Mouse (Mus musculus) limb, embryonic 12.5 days (tissue): ENCODE measurements around the gene Dlg5. TPM values are rescaled to one million over a fixed set of nuclear protein-coding genes. Genes with fewer than 3 reads are reported as not detected.

ENCODE experiments used
- ATAC-seq: fragments of 200-750 bp; cut with Nextera tagmentation; 2 replicates; pipeline ENCODE4 v1.8.0; 2017; ENCODE audit warnings: low read depth, moderate TSS enrichment; ENCODE audit not compliant: insufficient number of reproducible peaks, insufficient read depth, low FRiP score, low TSS enrichment
- H3K27ac ChIP-seq: fragments of 300-500 bp; sonication (generic); 2 replicates; pipeline ENCODE4 v1.5.1; 2016; ENCODE audit warnings: mild to moderate bottlenecking, moderate library complexity
- H3K27me3 ChIP-seq: fragments of 300-500 bp; sonication (generic); 2 replicates; pipeline ENCODE4 v1.6.1; 2016; ENCODE audit warnings: mild to moderate bottlenecking, moderate library complexity
- H3K36me3 ChIP-seq: fragments of 300-500 bp; sonication (generic); 2 replicates; pipeline ENCODE4 v1.6.1; 2016; ENCODE audit warnings: mild to moderate bottlenecking, moderate library complexity
- H3K4me1 ChIP-seq: fragments of 300-500 bp; sonication (generic); replicated peaks from 2 replicates; pipeline ENCODE4 v1.6.1; 2016
- H3K4me2 ChIP-seq: fragments of 300-500 bp; sonication (generic); 2 replicates; pipeline ENCODE4 v1.6.1; 2016; ENCODE audit warnings: mild to moderate bottlenecking, moderate library complexity
- H3K4me3 ChIP-seq: fragments of 300-500 bp; sonication (generic); replicated peaks from 2 replicates; pipeline ENCODE4 v1.5.1; 2016; ENCODE audit warnings: mild to moderate bottlenecking
- H3K9ac ChIP-seq: fragments of 300-500 bp; sonication (generic); replicated peaks from 2 replicates; pipeline ENCODE4 v1.6.1; 2016; ENCODE audit warnings: mild to moderate bottlenecking, moderate library complexity
- H3K9me3 ChIP-seq: fragments of 300-500 bp; sonication (generic); 2 replicates; pipeline ENCODE4 v1.6.1; 2016; ENCODE audit warnings: mild to moderate bottlenecking, moderate library complexity
- WGBS: fragments of 180-500 bp; shearing (Covaris S2); methylation state at CpG from one replicate; pipeline ENCODE4 v1.1.7; 2016; 5-methylcytosine and 5-hydroxymethylcytosine counted together
- polyA plus RNA-seq: library from polyadenylated mRNA; unstranded; fragments of >200 nt; fragmentation: Nextera tagmentation; extraction: Ambion mirVana; gene quantifications from 2 replicates; pipeline ENCODE4 v1.2.1, GENCODE M21; 2016

The Dlg5 gene
- polyA plus RNA-seq, 1 experiment from 2014 or later, result 31.2 TPM

GRCm38 (mm10) chr14:24124171-24124570 lies 121.5 kb downstream of the Dlg5 start:
- WGBS, result 32% methylated on average over 1 of the region's 1 CpGs
- Histone ChIP-seq H3K27ac (no peak overlapping the region), H3K9me3 (no peaks in the 10 kb centered on the region), H3K4me2 (no peak overlapping the region), H3K4me3 (no peak overlapping the region), H3K27me3 (no peaks in the 10 kb centered on the region), H3K4me1 (no peaks in the 10 kb centered on the region), H3K36me3 (no peaks in the 10 kb centered on the region), H3K9ac (no peak overlapping the region)
- ATAC-seq, result no peak

- Histone ChIP-seq H3K27ac (no peak overlapping the region), H3K4me3 (no peak overlapping the region), H3K9ac (no peak overlapping the region), H3K4me1 (no peaks in the 10 kb centered on the region), H3K36me3 (no peaks in the 10 kb centered on the region), H3K9me3 (no peaks in the 10 kb centered on the region), H3K4me2 (no peak overlapping the region), H3K27me3 (no peaks in the 10 kb centered on the region)
- no peak for ATAC-seq
- WGBS, result 77% methylated on average over 2 of the region's 2 CpGs
These were observed 139.0 kb downstream of the Dlg5 start for GRCm38 (mm10) chr14:24106734-24107133.

GRCm38 (mm10) chr14:24098828-24099227 lies 146.9 kb downstream of the Dlg5 start:
- Histone ChIP-seq H3K4me2 (no peak overlapping the region), H3K27me3 (no peaks in the 10 kb centered on the region), H3K36me3 (no peaks in the 10 kb centered on the region), H3K4me1 (0 out of 2 replicates have a peak, but pooled peaks cover 3% of the 10 kb centered on the region), H3K9me3 (no peaks in the 10 kb centered on the region), H3K9ac (no peak overlapping the region), H3K4me3 (no peak overlapping the region), H3K27ac (no peak overlapping the region)
- WGBS, result 81% methylated on average over 4 of the region's 4 CpGs
- no peak for ATAC-seq

- Histone ChIP-seq H3K36me3 (no peaks in the 10 kb centered on the region), H3K27me3 (no peaks in the 10 kb centered on the region), H3K4me1 (0 out of 2 replicates have a peak, but pooled peaks cover 4% of the 10 kb centered on the region), H3K9me3 (no peaks in the 10 kb centered on the region), H3K9ac (no peak overlapping the region), H3K4me3 (no peak overlapping the region), H3K27ac (no peak overlapping the region), H3K4me2 (no peak overlapping the region)
- ATAC-seq, result no peak
- WGBS, result 92% methylated on average over 1 of the region's 1 CpGs
These were observed 151.1 kb downstream of the Dlg5 start for GRCm38 (mm10) chr14:24094656-24095055.

DNA sequence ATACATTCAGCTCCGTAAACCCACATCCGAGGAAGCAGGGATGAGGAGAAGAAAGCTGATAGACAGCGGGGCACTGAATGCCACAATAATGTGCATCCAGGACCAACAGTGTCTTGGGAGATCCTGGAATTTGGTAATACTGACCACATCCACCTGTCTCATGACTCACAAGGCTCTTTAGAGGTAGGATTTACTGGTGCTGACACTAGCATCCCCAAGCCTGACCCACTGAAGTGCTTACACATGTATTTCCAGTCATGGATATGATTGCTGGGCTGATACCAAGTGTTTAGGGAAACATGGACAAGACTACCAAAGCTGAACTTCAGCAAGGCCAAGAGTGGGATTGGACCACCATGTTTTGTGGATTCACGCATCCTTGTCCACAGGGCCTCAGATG lies 152.5 kb downstream of the Dlg5 start:
- no peaks in the 10 kb centered on the region for H3K36me3 ChIP-seq
- 0 out of 2 replicates have a peak, but pooled peaks cover 4% of the 10 kb centered on the region for H3K4me1 ChIP-seq
- 93% methylated on average over 4 of the region's 4 CpGs for WGBS
- H3K9me3 ChIP-seq, result no peaks in the 10 kb centered on the region
- no peak for ATAC-seq
- H3K4me2 ChIP-seq, result no peak overlapping the region
- no peak overlapping the region for H3K27ac ChIP-seq
- no peak overlapping the region for H3K9ac ChIP-seq
- H3K4me3 ChIP-seq, result no peak overlapping the region
- H3K27me3 ChIP-seq, result no peaks in the 10 kb centered on the region

- Histone ChIP-seq H3K9me3 (no peaks in the 10 kb centered on the region), H3K27me3 (no peaks in the 10 kb centered on the region), H3K4me2 (no peak overlapping the region), H3K4me3 (no peak overlapping the region), H3K36me3 (no peaks in the 10 kb centered on the region), H3K9ac (no peak overlapping the region), H3K27ac (no peak overlapping the region), H3K4me1 (0 out of 2 replicates have a peak, but pooled peaks cover 4% of the 10 kb centered on the region)
- no peak for ATAC-seq
- 90% methylated on average over 3 of the region's 3 CpGs for WGBS
These were observed 153.3 kb downstream of the Dlg5 start for GRCm38 (mm10) chr14:24092391-24092790.

GRCm38 (mm10) chr14:24090790-24091189 lies 154.9 kb downstream of the Dlg5 start:
- H3K9ac ChIP-seq, result no peak overlapping the region
- H3K27ac ChIP-seq, result no peak overlapping the region
- 0 out of 2 replicates have a peak, but pooled peaks cover 4% of the 10 kb centered on the region for H3K4me1 ChIP-seq
- 86% methylated on average over 1 of the region's 1 CpGs for WGBS
- H3K4me2 ChIP-seq, result no peak overlapping the region
- H3K27me3 ChIP-seq, result no peaks in the 10 kb centered on the region
- H3K9me3 ChIP-seq, result no peaks in the 10 kb centered on the region
- ATAC-seq, result no peak
- no peak overlapping the region for H3K4me3 ChIP-seq
- H3K36me3 ChIP-seq, result no peaks in the 10 kb centered on the region

GRCm38 (mm10) chr14:24089181-24089580 lies 156.5 kb downstream of the Dlg5 start:
- H3K27ac ChIP-seq, result no peak overlapping the region
- no peaks in the 10 kb centered on the region for H3K9me3 ChIP-seq
- whole genome bisulfite sequencing, result 96% methylated on average over 3 of the region's 3 CpGs

GRCm38 (mm10) chr14:24087430-24087829 lies 158.3 kb downstream of the Dlg5 start:
- Histone ChIP-seq H3K4me3 (no peak overlapping the region), H3K27ac (no peak overlapping the region), H3K9me3 (no peaks in the 10 kb centered on the region), H3K36me3 (no peaks in the 10 kb centered on the region), H3K4me2 (no peak overlapping the region), H3K27me3 (no peaks in the 10 kb centered on the region), H3K9ac (no peak overlapping the region), H3K4me1 (peaks cover 3% of the 10 kb centered on the region)
- no peak for ATAC-seq
- WGBS, result 89% methylated on average over 3 of the region's 3 CpGs

More at GRCm38 (mm10) chr14:24089181-24089580, 156.5 kb downstream of the Dlg5 start:
- Histone ChIP-seq H3K4me3 (no peak overlapping the region), H3K36me3 (no peaks in the 10 kb centered on the region), H3K4me1 (0 out of 2 replicates have a peak, but pooled peaks cover 4% of the 10 kb centered on the region), H3K27me3 (no peaks in the 10 kb centered on the region), H3K4me2 (no peak overlapping the region), H3K9ac (no peak overlapping the region)
- ATAC-seq, result no peak

GRCm38 (mm10) chr14:24086481-24086880 lies 159.2 kb downstream of the Dlg5 start:
- H3K27ac ChIP-seq, result no peak overlapping the region
- ATAC-seq, result no peak
- H3K4me1 ChIP-seq, result peaks cover 12% of the 10 kb centered on the region
- H3K9me3 ChIP-seq, result no peaks in the 10 kb centered on the region
- H3K36me3 ChIP-seq, result no peaks in the 10 kb centered on the region
- 72% methylated on average over 5 of the region's 5 CpGs for WGBS
- no peak overlapping the region for H3K9ac ChIP-seq
- H3K4me3 ChIP-seq, result no peak overlapping the region
- H3K4me2 ChIP-seq, result no peak overlapping the region
- no peaks in the 10 kb centered on the region for H3K27me3 ChIP-seq
